Mouse (Mus musculus) limb, embryonic 14.5 days (tissue): ENCODE data around the gene Zdhhc14. TPM values are rescaled to one million over a fixed set of nuclear protein-coding genes. Genes with fewer than 3 reads are reported as not detected.

Source experiments
- ATAC-seq: fragments of 200-750 bp; cut with Nextera tagmentation; 2 replicates; pipeline ENCODE4 v1.8.0; 2017; ENCODE audit warnings: low read depth, moderate number of reproducible peaks, moderate TSS enrichment; ENCODE audit not compliant: low FRiP score
- DNase-seq: peaks from one replicate; pipeline ENCODE4 v3.0.0-alpha.2; 2015; ENCODE audit warnings: low spot score
- H3K27ac ChIP-seq: fragments of 300-500 bp; sonication (generic); replicated peaks from 2 replicates; pipeline ENCODE4 v1.5.1; 2014; ENCODE audit warnings: low read depth, mild to moderate bottlenecking, low read length, moderate library complexity, mixed read lengths
- H3K27me3 ChIP-seq: fragments of 300-500 bp; sonication (generic); 2 replicates; pipeline ENCODE4 v1.6.1; 2014; ENCODE audit warnings: low read length, mixed read lengths; ENCODE audit not compliant: control insufficient read depth, insufficient read depth
- H3K36me3 ChIP-seq: fragments of 300-500 bp; sonication (generic); 2 replicates; pipeline ENCODE4 v1.6.1; 2014; ENCODE audit warnings: mild to moderate bottlenecking, low read length, moderate library complexity, mixed read lengths; ENCODE audit not compliant: control insufficient read depth, insufficient read depth
- H3K4me1 ChIP-seq: fragments of 300-500 bp; sonication (generic); 2 replicates; pipeline ENCODE4 v1.6.1; 2014; ENCODE audit warnings: antibody characterized with exemption, low read length, mixed read lengths; ENCODE audit not compliant: control insufficient read depth, insufficient read depth
- H3K4me2 ChIP-seq: fragments of 300-500 bp; sonication (generic); replicated peaks from 2 replicates; pipeline ENCODE4 v1.6.1; 2014; ENCODE audit warnings: low read depth, mild to moderate bottlenecking, low read length, moderate library complexity; ENCODE audit not compliant: severe bottlenecking
- H3K4me3 ChIP-seq: fragments of 300-500 bp; sonication (generic); replicated peaks from 2 replicates; pipeline ENCODE4 v1.5.1; 2014; ENCODE audit warnings: low read length
- H3K9ac ChIP-seq: fragments of 300-500 bp; sonication (generic); 2 replicates; pipeline ENCODE4 v1.6.1; 2014; ENCODE audit warnings: mild to moderate bottlenecking, low read depth, low read length, moderate library complexity; ENCODE audit not compliant: severe bottlenecking
- H3K9me3 ChIP-seq: fragments of 300-500 bp; sonication (generic); 2 replicates; pipeline ENCODE4 v1.6.1; 2016; ENCODE audit warnings: low read length; ENCODE audit not compliant: control insufficient read depth
- POLR2A ChIP-seq: fragments of 200-500 bp; IDR thresholded peaks from 2 replicates; pipeline ENCODE4 v1.8.0; 2012; ENCODE audit warnings: inconsistent platforms, mild to moderate bottlenecking, moderate library complexity, borderline replicate concordance; ENCODE audit not compliant: insufficient read depth, insufficient read length; ENCODE audit errors: extremely low read depth
- WGBS: fragments of 180-500 bp; shearing (Covaris S2); extraction: QIAGEN DNeasy Blood & Tissue Kit; methylation state at CpG from one replicate; pipeline ENCODE4 v1.1.7; 2014; 5-methylcytosine and 5-hydroxymethylcytosine counted together
- polyA plus RNA-seq, 2 experiments: library from polyadenylated mRNA; depleted of rRNA in 1 of 2; stranded (reverse) in 1 of 2; unstranded in 1 of 2; fragments of >200 nt; fragmentation: Nextera tagmentation in 1 of 2; extraction: Ambion mirVana in 1 of 2; gene quantifications; 2 replicates each; pipeline versions ENCODE4 v1.2.1 to v1.2.3; 2012 to 2014

Zdhhc14 gene
- polyA plus RNA-seq, 2 experiments = 3.0 to 4.3 TPM

DNA sequence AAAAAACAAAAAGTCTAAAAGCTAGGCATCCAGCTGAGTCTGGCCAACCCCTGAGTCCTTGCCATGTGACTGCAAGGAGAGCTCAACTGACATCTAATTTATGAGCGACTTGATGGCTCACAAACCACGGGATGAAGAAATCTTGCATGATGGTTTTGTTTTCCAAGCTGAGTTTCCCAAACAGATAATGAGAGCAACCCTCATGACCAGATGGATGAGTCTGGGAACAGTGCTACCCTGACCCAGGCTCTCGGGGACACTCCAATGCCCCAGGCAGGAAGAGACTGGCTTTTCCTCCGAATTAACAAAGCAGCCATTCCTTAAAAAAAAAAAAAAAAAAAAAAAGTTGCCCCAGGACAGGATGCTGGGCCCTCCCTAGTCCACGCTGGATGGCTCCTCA lies 271.9 kb downstream of the Zdhhc14 start:
- H3K9ac ChIP-seq = no peak overlapping the region
- H3K4me3 ChIP-seq = no peak overlapping the region
- no peak overlapping the region for H3K4me2 ChIP-seq
- TF ChIP-seq POLR2A = no peak
- 52% methylated on average over 5 of the region's 5 CpGs for WGBS
- H3K27me3 ChIP-seq = no peaks in the 10 kb centered on the region
- peaks cover 4% of the 10 kb centered on the region for H3K4me1 ChIP-seq
- no peaks in the 10 kb centered on the region for H3K36me3 ChIP-seq
- ATAC-seq (no peak), DNase-seq (no peak)
- no peak overlapping the region for H3K27ac ChIP-seq
- no peaks in the 10 kb centered on the region for H3K9me3 ChIP-seq

GRCm38 (mm10) chr17:5765746-5766145 lies 273.4 kb downstream of the Zdhhc14 start:
- H3K36me3 ChIP-seq = no peaks in the 10 kb centered on the region
- no peaks in the 10 kb centered on the region for H3K9me3 ChIP-seq
- H3K4me1 ChIP-seq = peaks cover 8% of the 10 kb centered on the region
- ATAC-seq = no peak
- DNase-seq = no peak
- no peak overlapping the region for H3K27ac ChIP-seq
- H3K27me3 ChIP-seq = no peaks in the 10 kb centered on the region
- 82% methylated on average over 4 of the region's 4 CpGs for WGBS
- H3K4me3 ChIP-seq = no peak overlapping the region
- no peak overlapping the region for H3K9ac ChIP-seq
- no peak overlapping the region for H3K4me2 ChIP-seq
- TF ChIP-seq POLR2A = no peak

GRCm38 (mm10) chr17:5768164-5768705 lies 275.9 kb downstream of the Zdhhc14 start:
- DNase-seq = no peak
- Histone ChIP-seq H3K9me3 (no peaks in the 10 kb centered on the region), H3K4me1 (peaks cover 14% of the 10 kb centered on the region), H3K27me3 (no peaks in the 10 kb centered on the region), H3K27ac (no peak overlapping the region), H3K9ac (no peak overlapping the region), H3K4me2 (no peak overlapping the region), H3K36me3 (no peaks in the 10 kb centered on the region), H3K4me3 (no peak overlapping the region)
- TF ChIP-seq POLR2A = no peak
- 67% methylated on average over 6 of the region's 6 CpGs for WGBS
- no peak for ATAC-seq

DNA sequence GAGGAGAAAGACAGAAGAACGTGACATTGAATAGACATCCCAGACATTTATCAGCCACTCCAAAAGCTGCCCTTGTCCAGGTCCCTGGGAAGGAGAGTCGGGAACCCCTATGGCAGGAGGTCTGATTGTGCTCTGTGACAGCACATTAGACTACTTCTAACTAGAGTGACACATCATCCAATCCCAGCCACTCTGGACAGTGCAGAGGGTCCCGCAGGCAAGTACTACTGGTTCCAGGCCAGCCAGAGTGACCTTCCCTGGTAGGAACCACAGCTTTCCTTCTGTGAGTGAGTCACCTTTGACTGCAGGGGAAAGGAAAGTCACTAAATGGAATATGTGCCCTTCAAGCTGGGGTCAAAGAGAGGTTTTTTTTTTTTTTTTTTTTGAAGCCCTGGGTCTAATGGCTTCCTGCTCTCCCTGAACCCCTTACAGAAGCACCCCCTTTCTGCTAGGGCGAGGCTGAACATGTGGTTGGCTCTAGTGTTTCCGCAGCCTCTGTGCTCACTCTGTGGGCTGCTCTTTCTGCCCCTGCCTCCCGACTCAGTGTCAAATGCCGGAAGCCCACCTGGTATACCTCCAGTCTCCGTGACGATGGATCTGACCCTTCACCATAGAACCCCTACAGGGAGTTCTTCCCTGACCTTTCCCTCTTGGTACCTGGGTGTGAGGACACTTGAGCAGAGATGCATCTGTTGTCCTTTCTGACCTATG lies 276.6 kb downstream of the Zdhhc14 start:
- Histone ChIP-seq H3K4me2 (no peak overlapping the region), H3K9ac (no peak overlapping the region)
- WGBS = 75% methylated on average over 9 of the region's 9 CpGs

DNA sequence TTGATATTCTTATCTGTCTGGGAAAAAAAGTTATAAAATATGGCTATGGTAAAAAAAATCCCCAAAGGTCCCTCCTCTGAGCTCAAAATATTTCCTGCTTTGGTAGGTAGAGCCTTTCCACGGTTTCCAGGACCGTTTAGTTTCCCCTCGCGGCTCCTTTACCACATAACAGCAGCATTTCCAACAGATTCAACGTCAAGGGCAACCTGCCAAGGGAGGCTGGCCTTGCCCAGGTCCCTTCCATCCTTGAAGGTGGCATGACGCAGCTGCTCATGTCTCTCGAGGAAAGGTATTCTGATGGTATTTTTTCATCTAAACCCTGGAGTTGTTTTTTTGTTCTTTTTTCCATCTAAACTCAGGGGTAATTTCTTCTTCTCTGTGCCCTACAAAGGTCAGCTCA lies 277.4 kb downstream of the Zdhhc14 start:
- Histone ChIP-seq H3K4me1 (peaks cover 14% of the 10 kb centered on the region), H3K27ac (peak overlapping the region; percentile 92), H3K4me2 (peak overlapping the region; percentile 55), H3K4me3 (peak overlapping the region; percentile 30), H3K36me3 (no peaks in the 10 kb centered on the region), H3K9me3 (no peaks in the 10 kb centered on the region), H3K9ac (peak overlapping the region; percentile 43), H3K27me3 (no peaks in the 10 kb centered on the region)
- 15% methylated on average over 7 of the region's 7 CpGs for WGBS
- 0 out of 2 replicates have a peak, but pooled peaks have one; percentile 35 for ATAC-seq
- TF ChIP-seq POLR2A = no peak
- DNase-seq = peak; percentile 66

More for the DNA sequence above, 276.6 kb downstream of the Zdhhc14 start:
- Histone ChIP-seq H3K27ac (peak overlapping the region; percentile 92), H3K36me3 (no peaks in the 10 kb centered on the region), H3K4me3 (no peak overlapping the region), H3K27me3 (no peaks in the 10 kb centered on the region), H3K9me3 (no peaks in the 10 kb centered on the region), H3K4me1 (peaks cover 14% of the 10 kb centered on the region)
- ATAC-seq = no peak
- no peak for DNase-seq
- TF ChIP-seq POLR2A = no peak
